Mouse (Mus musculus): ENCODE measurements around the gene Casz1. TPM values are rescaled to one million over a fixed set of nuclear protein-coding genes. Genes with fewer than 3 reads are reported as not detected.

Gene Casz1
- total RNA-seq, 2 experiments from 2014 or later: 1.2 to 2.5 TPM

DNA sequence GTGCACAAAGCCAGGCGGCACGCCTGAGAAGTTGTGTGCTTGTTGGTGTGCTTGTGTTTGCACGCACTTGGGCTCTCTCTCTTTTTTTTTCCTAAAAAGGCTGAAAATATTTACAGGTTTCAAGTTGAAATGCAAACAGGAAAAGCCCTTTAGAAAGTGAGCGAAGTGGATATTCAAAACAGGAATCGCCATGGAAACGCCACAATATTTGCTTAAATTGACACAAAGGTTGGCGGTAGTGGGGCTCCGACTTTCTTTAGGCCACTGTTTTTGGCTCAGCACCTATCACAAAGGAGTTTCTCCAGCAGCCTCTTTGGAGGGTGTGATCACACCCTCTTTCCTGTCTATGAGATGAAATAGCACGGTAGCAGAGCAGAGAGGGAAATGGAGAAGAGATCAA lies 32.8 kb downstream of the Casz1 start:
- no peak for ATAC-seq (replicated peaks; ENCODE audit: low FRiP score, poor library complexity, severe bottlenecking)

DNA sequence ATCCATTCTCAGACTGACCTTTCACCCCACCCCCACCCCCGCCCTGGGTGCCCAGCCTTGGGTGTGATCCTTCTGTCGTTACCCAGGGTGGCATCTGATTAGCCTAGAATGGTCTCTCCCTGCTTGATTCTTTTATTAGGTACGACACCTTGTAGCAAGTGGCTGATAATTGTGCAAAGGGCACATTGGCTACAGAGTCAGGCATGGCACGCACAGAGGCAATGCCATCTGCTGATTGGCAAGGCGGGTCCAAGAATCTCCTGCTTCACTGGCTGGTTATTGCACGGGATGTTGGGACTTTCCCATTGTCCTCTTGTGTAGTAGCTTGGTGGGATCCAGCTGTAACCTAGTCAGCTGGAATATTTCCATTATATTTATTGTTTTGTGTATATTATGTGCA lies 33.4 kb downstream of the Casz1 start:
- no peak for ATAC-seq (replicated peaks; ENCODE audit: low FRiP score, poor library complexity, severe bottlenecking)

DNA sequence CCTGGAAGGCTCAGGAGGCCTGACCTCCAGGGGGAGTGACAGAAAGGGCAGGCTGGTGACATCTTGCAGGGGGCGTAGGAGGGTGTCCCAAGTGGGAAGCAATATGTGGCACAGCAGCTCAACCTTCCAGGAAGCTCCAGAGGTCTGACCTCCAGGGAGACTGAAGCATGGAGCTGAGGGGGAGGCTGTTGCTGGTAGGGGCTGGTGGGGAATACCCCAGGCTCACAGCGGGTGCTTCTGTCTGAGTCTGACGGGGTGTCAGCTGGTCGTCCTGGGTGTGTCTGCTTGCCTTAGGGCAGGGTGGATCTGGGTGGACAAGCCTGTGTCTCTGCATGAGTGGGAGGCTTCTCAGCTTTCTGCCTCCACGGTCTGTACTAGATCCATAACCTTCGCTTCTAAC lies 38.1 kb downstream of the Casz1 start:
- ATAC-seq (replicated peaks; ENCODE audit: low FRiP score, poor library complexity, severe bottlenecking): no peak

GRCm38 (mm10) chr4:148844921-148845320 lies 40.7 kb downstream of the Casz1 start:
- ATAC-seq (replicated peaks; ENCODE audit: low FRiP score, poor library complexity, severe bottlenecking): no peak

GRCm38 (mm10) chr4:148846203-148846602 lies 42.0 kb downstream of the Casz1 start:
- no peak for ATAC-seq (replicated peaks; ENCODE audit: low FRiP score, poor library complexity, severe bottlenecking)

GRCm38 (mm10) chr4:148846724-148847123 lies 42.5 kb downstream of the Casz1 start:
- no peak for ATAC-seq (replicated peaks; ENCODE audit: low FRiP score, poor library complexity, severe bottlenecking)

- no peak for ATAC-seq (replicated peaks; ENCODE audit: low FRiP score, poor library complexity, severe bottlenecking)
These were observed 43.4 kb downstream of the Casz1 start for GRCm38 (mm10) chr4:148847636-148848035.

- ATAC-seq (replicated peaks; ENCODE audit: low FRiP score, poor library complexity, severe bottlenecking): no peak
These were observed 45.2 kb downstream of the Casz1 start for GRCm38 (mm10) chr4:148849437-148849836.

GRCm38 (mm10) chr4:148853057-148853456 lies 48.8 kb downstream of the Casz1 start:
- no peak for ATAC-seq (replicated peaks; ENCODE audit: low FRiP score, poor library complexity, severe bottlenecking)

GRCm38 (mm10) chr4:148854093-148854492 lies 49.9 kb downstream of the Casz1 start:
- ATAC-seq (replicated peaks; ENCODE audit: low FRiP score, poor library complexity, severe bottlenecking): no peak

DNA sequence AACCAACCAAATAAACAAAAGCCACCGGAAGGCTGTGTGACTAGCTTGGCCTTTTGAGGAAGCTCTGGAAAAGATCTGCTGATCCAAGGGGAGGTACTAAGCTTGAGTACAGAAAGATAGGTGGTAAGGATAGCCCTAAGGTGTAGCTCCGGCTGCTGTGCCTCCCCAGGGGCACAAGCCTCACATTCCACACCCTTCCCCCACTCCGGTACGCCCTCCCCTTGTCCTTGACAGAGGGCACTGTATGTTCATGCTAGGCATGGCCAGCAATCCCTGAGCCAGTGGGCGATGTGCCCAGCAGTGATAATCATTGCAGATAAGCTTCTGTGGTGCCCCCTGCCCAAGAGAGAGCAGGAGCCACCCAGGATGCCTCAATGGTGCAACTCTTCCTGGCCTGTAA lies 51.3 kb downstream of the Casz1 start:
- ATAC-seq (replicated peaks; ENCODE audit: low FRiP score, poor library complexity, severe bottlenecking): no peak

GRCm38 (mm10) chr4:148856216-148856615 lies 52.0 kb downstream of the Casz1 start:
- ATAC-seq (replicated peaks; ENCODE audit: low FRiP score, poor library complexity, severe bottlenecking): no peak

- no peak for ATAC-seq (replicated peaks; ENCODE audit: low FRiP score, poor library complexity, severe bottlenecking)
These were observed 53.3 kb downstream of the Casz1 start for GRCm38 (mm10) chr4:148857398-148858084.

- ATAC-seq (replicated peaks; ENCODE audit: low FRiP score, poor library complexity, severe bottlenecking): no peak
These were observed 54.0 kb downstream of the Casz1 start for GRCm38 (mm10) chr4:148858194-148858593.

GRCm38 (mm10) chr4:148859415-148859814 lies 55.2 kb downstream of the Casz1 start:
- ATAC-seq (replicated peaks; ENCODE audit: low FRiP score, poor library complexity, severe bottlenecking): no peak

- ATAC-seq (replicated peaks; ENCODE audit: low FRiP score, poor library complexity, severe bottlenecking): no peak
These were observed 55.8 kb downstream of the Casz1 start for GRCm38 (mm10) chr4:148859906-148860491.

DNA sequence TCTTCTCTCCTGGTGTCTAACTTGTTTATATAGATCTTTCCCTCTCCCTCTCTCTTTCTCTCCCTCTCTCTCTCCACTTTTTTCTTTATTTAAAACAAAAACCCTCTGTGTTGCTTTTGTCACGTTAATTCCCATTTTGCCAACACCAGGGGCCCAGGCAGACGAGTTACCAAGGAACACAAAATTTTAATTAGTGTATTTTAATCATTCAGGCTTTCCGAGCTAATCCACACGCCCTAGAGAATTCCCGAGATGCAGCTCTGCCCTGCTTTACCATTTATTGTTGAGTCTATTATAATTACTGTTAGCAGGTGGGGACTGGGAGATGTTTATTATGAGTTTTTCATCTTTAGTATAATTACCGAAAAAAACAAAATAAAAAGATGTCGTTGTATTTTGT lies 56.4 kb downstream of the Casz1 start:
- no peak for ATAC-seq (replicated peaks; ENCODE audit: low FRiP score, poor library complexity, severe bottlenecking)

DNA sequence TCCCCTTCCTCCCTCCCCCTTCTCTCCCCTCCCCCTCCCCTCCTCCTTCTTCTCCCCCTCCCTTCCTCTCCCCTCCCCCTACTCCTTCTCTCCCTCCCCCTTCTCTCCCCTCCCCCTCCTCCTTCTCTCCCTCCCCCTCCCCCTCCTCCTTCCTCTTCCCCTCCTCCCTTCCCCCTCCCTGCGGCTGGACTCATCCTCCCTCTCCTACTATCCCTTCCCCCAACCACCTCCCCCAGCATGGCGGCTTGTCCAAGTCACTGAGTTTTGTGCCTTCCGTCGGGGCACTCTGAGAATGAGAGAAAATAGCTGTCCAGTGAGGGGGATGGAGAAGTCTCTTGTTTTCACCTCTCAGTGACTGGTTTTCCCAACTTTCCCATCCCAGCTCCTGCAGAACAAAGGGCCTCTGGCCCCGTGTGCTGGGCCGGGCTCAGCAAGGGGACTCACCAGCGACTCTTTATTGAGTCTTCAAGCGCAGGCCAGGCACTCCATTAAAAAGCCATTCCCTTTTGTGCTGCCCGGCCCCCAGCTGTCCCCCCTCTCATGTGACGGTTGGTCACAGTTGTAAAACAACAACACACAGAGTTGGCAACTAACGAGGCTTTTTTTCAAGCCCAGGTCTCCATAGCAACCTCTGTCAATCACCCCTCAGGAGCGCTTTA lies 62.7 kb downstream of the Casz1 start:
- no peak for ATAC-seq (replicated peaks; ENCODE audit: low FRiP score, poor library complexity, severe bottlenecking)

DNA sequence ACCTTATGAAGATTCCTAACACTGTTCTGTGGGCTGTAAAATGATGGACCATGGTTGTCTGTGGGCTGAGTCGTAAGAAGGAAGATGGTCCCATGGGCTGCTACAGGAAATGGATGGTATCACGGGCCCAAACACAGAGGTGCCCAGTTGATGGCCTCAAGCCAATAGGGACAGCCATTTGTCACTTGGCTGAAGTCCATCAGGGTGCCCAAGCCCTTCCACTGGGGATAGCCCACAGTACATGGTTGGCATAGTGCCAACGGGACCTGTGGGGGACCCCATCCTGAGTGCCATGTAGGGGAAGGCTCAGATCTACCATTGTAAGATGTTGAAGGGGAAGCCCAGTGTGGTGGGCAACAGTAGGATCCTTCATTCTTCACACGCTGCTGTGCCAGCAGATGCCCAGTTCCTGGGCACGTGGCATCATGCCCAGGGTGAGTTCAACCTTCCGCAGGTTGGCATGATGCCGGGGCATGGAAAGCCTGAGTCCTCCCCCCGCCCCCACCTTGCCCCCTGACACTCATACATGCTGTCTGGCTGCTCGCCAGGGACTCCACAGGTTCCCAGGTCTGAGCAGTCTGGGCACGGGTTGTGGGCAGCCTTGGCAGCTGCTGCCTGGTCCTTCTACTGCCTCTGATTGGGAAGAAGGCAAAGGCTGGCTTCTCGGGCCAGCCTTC lies 63.6 kb downstream of the Casz1 start:
- no peak for ATAC-seq (replicated peaks; ENCODE audit: low FRiP score, poor library complexity, severe bottlenecking)

DNA sequence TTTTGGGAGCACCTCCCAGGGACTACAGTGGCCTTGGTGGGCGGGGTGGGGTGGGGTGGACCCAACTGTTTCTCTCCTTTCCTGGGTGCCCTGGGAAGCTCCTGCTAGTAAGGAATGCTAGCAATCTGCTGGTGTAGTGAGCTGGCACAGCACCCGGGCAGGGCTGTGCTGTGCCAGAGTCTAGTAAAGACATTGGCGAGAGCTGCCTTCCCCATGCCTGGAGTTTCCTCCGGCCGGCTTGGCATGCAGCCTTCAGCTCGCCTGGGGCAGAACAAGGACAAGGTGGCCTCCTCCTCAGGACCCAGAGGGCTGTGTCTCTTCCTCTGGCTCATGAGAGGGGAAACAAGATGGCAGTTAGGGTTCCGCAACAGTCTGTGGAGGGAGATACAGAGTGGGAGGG lies 65.3 kb downstream of the Casz1 start:
- ATAC-seq (replicated peaks; ENCODE audit: low FRiP score, poor library complexity, severe bottlenecking): no peak

- ATAC-seq (replicated peaks; ENCODE audit: low FRiP score, poor library complexity, severe bottlenecking): no peak
These were observed 66.3 kb downstream of the Casz1 start for GRCm38 (mm10) chr4:148870496-148870895.

Data from erythroblast, adult 5-6 weeks (primary cell).